Mouse (Mus musculus): ENCODE measurements around the gene Lfng. TPM values are rescaled to one million over a fixed set of nuclear protein-coding genes. Genes with fewer than 3 reads are reported as not detected.

Gene Lfng
- polyA plus RNA-seq (2017; shearing (Covaris generic)), result 100 to 1,000 TPM; 339 to 349 TPM

DNA sequence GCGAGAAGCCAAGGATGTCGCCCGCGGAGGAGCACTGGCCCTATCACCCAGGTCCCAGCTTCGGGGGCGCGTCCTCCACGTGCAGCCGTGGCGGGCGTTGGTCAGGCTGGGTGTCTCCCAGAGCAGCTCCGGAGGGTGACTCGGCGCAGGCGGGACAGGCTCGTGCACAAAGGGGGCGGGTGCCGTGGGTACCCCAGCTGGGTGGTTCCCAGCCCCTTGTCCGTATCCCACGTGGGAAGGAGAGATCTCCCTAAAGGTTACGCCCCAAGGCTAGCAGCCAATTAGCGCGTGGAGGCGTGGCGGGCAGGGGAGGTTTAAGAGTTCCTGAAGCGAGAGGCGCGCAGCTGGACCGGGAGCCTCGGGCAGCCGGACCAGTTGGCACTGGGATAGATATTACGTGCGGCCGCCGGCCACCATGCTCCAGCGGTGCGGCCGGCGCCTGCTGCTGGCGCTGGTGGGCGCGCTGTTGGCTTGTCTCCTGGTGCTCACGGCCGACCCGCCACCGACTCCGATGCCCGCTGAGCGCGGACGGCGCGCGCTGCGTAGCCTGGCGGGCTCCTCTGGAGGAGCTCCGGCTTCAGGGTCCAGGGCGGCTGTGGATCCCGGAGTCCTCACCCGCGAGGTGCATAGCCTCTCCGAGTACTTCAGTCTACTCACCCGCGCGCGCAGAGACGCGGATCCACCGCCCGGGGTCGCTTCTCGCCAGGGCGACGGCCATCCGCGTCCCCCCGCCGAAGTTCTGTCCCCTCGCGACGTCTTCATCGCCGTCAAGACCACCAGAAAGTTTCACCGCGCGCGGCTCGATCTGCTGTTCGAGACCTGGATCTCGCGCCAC lies at the start of gene Lfng:
Gene Lfng (plus strand): TSS at position 320 of the 835 bp plus-strand sequence.

DNA sequence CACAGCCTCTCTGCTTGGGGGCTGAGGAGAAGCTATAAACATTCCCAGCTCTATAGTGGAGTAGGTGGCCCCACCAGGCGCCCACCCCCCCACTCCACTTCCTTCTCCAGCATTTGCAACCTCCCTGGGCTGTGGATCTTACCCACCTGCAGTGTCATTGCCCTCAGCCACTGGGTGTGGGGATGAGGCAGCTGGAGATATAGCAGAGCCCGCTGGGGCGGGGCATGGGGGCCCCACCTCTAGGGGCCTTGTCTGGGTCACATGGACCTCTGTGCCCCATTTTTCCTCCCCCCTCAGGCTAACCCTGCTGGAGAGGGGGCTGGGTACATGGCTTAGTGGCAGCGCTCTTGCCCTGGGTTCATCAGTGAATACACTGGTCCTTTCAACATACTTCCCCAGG lies 42.2 kb upstream of the Lfng start, which contains the start of gene Grifin:
Gene Grifin (minus strand): TSS at position 176 of the 400 bp plus-strand sequence.

DNA sequence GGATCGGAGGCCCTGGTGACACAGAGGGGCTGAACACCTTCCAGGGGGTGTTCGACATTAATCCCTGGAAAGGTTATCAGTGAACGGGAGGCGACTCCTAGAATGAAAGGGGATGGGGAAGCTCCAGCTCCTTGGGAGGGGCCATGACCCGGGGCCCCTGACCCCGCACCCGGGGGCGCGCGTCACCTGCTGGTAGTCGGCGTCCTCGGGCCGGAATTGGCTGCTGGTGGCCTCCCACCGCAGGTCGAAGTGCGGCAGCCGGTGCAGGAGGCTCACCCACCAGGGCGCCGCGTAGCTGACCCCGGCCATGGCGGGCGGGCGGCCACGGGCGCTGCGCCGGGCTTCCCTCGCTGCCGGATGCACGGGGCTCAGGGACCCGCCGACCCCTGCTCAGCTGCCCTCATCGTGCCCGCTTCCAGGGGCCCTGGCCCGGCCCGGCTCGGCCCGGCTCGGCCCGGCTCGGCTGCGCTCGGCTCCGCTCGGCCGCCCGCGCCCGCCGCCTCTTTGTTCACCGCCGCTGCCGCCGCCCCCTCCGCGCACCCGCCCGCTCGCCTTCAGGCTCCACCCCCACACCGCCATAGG lies 41.5 kb downstream of the Lfng start, which contains the start of gene Ttyh3:
Gene Ttyh3 (minus strand): TSS at position 513 of the 582 bp plus-strand sequence.

Other genes with a start within 250 kb of the Lfng start
- under 1 TPM; 0.68 to 0.88 TPM for gene Snx8, start 218.1 kb upstream of the Lfng start, polyA plus RNA-seq (2017; shearing (Covaris generic))
- gene Eif3b, start 188.0 kb upstream of the Lfng start, polyA plus RNA-seq (2017; shearing (Covaris generic)), result 100 to 1,000 TPM; 168 to 185 TPM
- not detected for gene Gm4869, start 161.7 kb upstream of the Lfng start, polyA plus RNA-seq (2017; shearing (Covaris generic))
- 10 to 100 TPM; 31.1 to 43.3 TPM for gene Chst12, start 101.8 kb upstream of the Lfng start, polyA plus RNA-seq (2017; shearing (Covaris generic))
- gene Grifin, start 42.2 kb upstream of the Lfng start, polyA plus RNA-seq (2017; shearing (Covaris generic)), result 1 to 10 TPM; 5.6 to 6.6 TPM
- gene Ttyh3, start 41.7 kb downstream of the Lfng start, polyA plus RNA-seq (2017; shearing (Covaris generic)), result 10 to 100 TPM; 25.6 to 27.6 TPM
- gene Iqce, start 95.1 kb downstream of the Lfng start, polyA plus RNA-seq (2017; shearing (Covaris generic)), result 10 to 100 TPM; 17.1 to 29.7 TPM
- gene Brat1, start 97.7 kb downstream of the Lfng start, polyA plus RNA-seq (2017; shearing (Covaris generic)), result 10 to 100 TPM; 17.4 to 26.2 TPM
- gene Amz1, start 116.8 kb downstream of the Lfng start, polyA plus RNA-seq (2017; shearing (Covaris generic)), result 1 to 10 TPM in 1 of 2 experiments, under 1 TPM in 1; 0.93 to 1.1 TPM
- gene Gna12, start 223.1 kb downstream of the Lfng start, polyA plus RNA-seq (2017; shearing (Covaris generic)), result 10 to 100 TPM; 21.9 to 25.7 TPM

All from activated CD4-positive, CD25-positive, alpha-beta regulatory T cell (primary cell).